Mouse (Mus musculus): ENCODE data around the gene Sec14l4. TPM values are rescaled to one million over a fixed set of nuclear protein-coding genes. Genes with fewer than 3 reads are reported as not detected.

The Sec14l4 gene
- polyA plus RNA-seq, 1 experiment from 2014 or later: not detected

- Histone ChIP-seq H3K4me2 (peak overlapping the region; percentile 78), H3K9ac (no peak overlapping the region), H3K4me1 (peaks cover 39% of the 10 kb centered on the region), H3K36me3 (peaks cover 16% of the 10 kb centered on the region), H3K4me3 (replicated peaks) (peak overlapping the region; percentile 65), H3K27ac (no peak overlapping the region), H3K9me3 (replicated peaks) (no peaks in the 10 kb centered on the region), H3K27me3 (no peaks in the 10 kb centered on the region)
- 84% methylated on average over 18 of the region's 18 CpGs for WGBS
- no peak for ATAC-seq (replicated peaks; ENCODE audit: low FRiP score)
Measured at GRCm38 (mm10) chr11:4093459-4094377, 62.5 kb downstream of the Sec14l4 start.

DNA sequence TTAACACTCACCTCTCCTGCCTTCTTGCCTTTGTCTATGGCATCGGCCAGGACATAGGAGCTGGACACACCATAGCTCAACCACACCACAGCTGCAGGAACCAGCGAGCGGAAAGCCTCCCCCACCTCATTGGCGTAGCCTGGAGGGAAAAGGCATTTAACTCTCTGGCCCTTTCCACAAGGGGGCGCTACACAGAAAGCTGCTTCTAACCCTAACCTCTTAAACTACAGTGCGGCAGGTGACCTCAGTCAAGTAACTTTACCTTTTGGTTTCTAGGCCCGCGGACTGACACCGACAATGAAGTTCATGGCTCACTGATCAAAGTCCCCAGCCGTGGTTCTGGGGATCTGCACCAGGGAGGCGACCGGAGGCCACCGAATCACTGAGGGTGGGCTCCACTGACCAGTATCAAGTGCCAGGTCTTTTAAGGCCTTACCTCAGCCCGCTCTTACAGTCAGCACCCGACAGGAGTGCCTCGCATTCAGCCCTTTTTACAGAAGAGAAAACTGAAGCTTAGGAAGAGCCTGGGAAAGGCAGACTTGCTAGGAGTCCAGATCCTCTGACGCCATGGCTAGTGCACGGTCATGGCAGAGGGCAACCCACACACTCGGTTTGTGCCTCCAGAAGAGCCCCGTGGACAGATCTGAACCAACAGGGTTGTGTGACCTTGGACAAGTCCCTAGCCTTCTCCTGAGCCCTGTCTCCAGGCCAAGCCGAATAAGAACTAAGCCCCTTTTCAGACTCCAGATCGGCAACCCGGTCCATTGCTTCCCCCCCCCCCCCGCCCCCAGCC is 63.3 kb downstream of the Sec14l4 start:
- H3K9ac ChIP-seq: peak overlapping the region; percentile 62
- H3K27me3 ChIP-seq: no peaks in the 10 kb centered on the region
- 0 out of 2 replicates have a peak, but pooled peaks have one; percentile 9 for ATAC-seq (replicated peaks; ENCODE audit: low FRiP score)
- H3K27ac ChIP-seq: peak overlapping the region; percentile 80
- peak overlapping the region; percentile 78 for H3K4me2 ChIP-seq
- no peaks in the 10 kb centered on the region for H3K9me3 ChIP-seq (replicated peaks)
- peak overlapping the region; percentile 65 for H3K4me3 ChIP-seq (replicated peaks)
- H3K4me1 ChIP-seq: peaks cover 39% of the 10 kb centered on the region
- 6% methylated on average over 23 of the region's 24 CpGs for WGBS
- H3K36me3 ChIP-seq: peaks cover 16% of the 10 kb centered on the region

DNA sequence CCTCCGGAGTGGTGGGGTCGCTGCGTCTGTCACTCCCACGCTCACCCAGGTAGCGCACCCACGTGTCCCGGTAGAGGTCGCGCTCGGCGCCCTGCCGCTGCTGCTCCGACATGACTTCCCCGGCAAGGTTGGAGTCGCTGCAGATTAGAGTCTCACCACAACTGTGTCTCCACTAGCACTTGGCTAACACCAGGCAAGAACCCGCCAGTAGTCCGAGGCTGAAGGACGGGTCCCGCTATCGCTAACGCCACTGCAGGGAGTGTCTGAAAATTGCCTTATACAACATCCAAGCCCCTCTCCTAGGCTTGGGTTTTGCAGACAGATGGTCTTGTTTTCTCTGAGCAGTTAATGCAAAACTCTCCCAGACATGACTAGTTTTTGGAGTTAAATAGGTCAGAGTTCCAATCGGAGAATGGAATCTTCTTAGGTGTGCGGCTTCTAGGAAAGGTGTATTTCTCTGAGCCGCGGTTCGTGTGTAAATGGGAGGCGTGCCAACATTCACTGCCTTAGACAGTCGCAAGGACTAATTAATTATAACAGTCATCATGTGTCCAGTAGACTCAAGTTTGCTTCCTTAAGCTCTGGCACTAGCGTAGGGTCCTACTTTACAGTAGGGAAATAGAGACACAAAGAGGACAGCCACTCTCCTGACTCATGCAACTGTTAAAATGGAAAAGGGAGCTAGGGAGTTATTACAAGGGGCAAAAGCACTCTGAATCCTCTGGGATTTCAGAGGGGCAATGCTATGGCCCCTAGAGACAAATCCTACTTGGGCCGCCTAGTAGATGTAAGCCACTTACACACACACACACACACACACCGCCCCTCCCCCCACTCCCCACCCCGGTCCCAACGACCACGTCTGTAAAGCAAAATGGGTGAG is 64.2 kb downstream of the Sec14l4 start, which contains the start of gene Mtfp1:
Gene Mtfp1 (minus strand): TSS at position 275 of the 883 bp plus-strand sequence.
- Histone ChIP-seq H3K27me3 (no peaks in the 10 kb centered on the region), H3K4me1 (peaks cover 39% of the 10 kb centered on the region), H3K9ac (peak within 1 kb of the TSS; percentile 62), H3K9me3 (replicated peaks) (no peaks in the 10 kb centered on the region), H3K4me3 (replicated peaks) (peak within 1 kb of the TSS; percentile 65), H3K36me3 (peaks cover 16% of the 10 kb centered on the region), H3K27ac (peak within 1 kb of the TSS; percentile 80), H3K4me2 (peak within 1 kb of the TSS; percentile 78)
- ATAC-seq (replicated peaks; ENCODE audit: low FRiP score): peak; percentile 19
- 6% methylated on average over 34 of the region's 34 CpGs for WGBS

- WGBS: 2% methylated on average over 45 of the region's 45 CpGs
- peak overlapping the region; percentile 78 for H3K4me2 ChIP-seq
- H3K9me3 ChIP-seq (replicated peaks): no peaks in the 10 kb centered on the region
- H3K4me3 ChIP-seq (replicated peaks): peak overlapping the region; percentile 65
- ATAC-seq (replicated peaks; ENCODE audit: low FRiP score): peak; percentile 96
- no peaks in the 10 kb centered on the region for H3K27me3 ChIP-seq
- H3K9ac ChIP-seq: peak overlapping the region; percentile 63
- H3K4me1 ChIP-seq: peaks cover 39% of the 10 kb centered on the region
- peak overlapping the region; percentile 80 for H3K27ac ChIP-seq
- H3K36me3 ChIP-seq: peaks cover 10% of the 10 kb centered on the region
Measured at GRCm38 (mm10) chr11:4096054-4096984, 65.1 kb downstream of the Sec14l4 start.

- H3K27ac ChIP-seq: peak overlapping the region; percentile 80
- peak overlapping the region; percentile 78 for H3K4me2 ChIP-seq
- ATAC-seq (replicated peaks; ENCODE audit: low FRiP score): peak; percentile 13; the same call in 1 of the 2 replicates
- no peaks in the 10 kb centered on the region for H3K9me3 ChIP-seq (replicated peaks)
- peak overlapping the region; percentile 65 for H3K4me3 ChIP-seq (replicated peaks)
- 0 out of 2 replicates have a peak, but pooled peaks cover 3% of the 10 kb centered on the region for H3K36me3 ChIP-seq
- H3K27me3 ChIP-seq: no peaks in the 10 kb centered on the region
- peak overlapping the region; percentile 63 for H3K9ac ChIP-seq
- 23% methylated on average over 10 of the region's 10 CpGs for WGBS
- peaks cover 39% of the 10 kb centered on the region for H3K4me1 ChIP-seq
Measured at GRCm38 (mm10) chr11:4097091-4097621, 65.9 kb downstream of the Sec14l4 start.

Other genes with a start within 250 kb of the Sec14l4 start
- 0.78 and 0.91 TPM in 2 replicates for gene Osbp2, start 167.6 kb upstream of the Sec14l4 start, polyA plus RNA-seq (2015; fragmentation: Nextera tagmentation; extraction: Ambion mirVana)
- gene 4921536K21Rik, start 136.4 kb upstream of the Sec14l4 start, polyA plus RNA-seq (2015; fragmentation: Nextera tagmentation; extraction: Ambion mirVana): 0.49 and 0.64 TPM in 2 replicates
- 13.0 and 13.4 TPM in 2 replicates for gene Dusp18, start 136.2 kb upstream of the Sec14l4 start, polyA plus RNA-seq (2015; fragmentation: Nextera tagmentation; extraction: Ambion mirVana)
- gene Slc35e4, start 116.8 kb upstream of the Sec14l4 start, polyA plus RNA-seq (2015; fragmentation: Nextera tagmentation; extraction: Ambion mirVana): 4.6 and 5.1 TPM in 2 replicates
- gene Tcn2, start 99.3 kb upstream of the Sec14l4 start, polyA plus RNA-seq (2015; fragmentation: Nextera tagmentation; extraction: Ambion mirVana): 92.9 and 102 TPM in 2 replicates
- 95.1 and 95.5 TPM in 2 replicates for gene Pes1, start 67.5 kb upstream of the Sec14l4 start, polyA plus RNA-seq (2015; fragmentation: Nextera tagmentation; extraction: Ambion mirVana)
- gene 4930556J24Rik, start 54.7 kb upstream of the Sec14l4 start, polyA plus RNA-seq (2015; fragmentation: Nextera tagmentation; extraction: Ambion mirVana): 0.44 TPM in 1 of 2 replicates, not detected in the other
- 5.3 and 6.7 TPM in 2 replicates for gene Gal3st1, start 47.8 kb upstream of the Sec14l4 start, polyA plus RNA-seq (2015; fragmentation: Nextera tagmentation; extraction: Ambion mirVana)
- not detected in 2 replicates for gene Sec14l3, start 33.4 kb downstream of the Sec14l4 start, polyA plus RNA-seq (2015; fragmentation: Nextera tagmentation; extraction: Ambion mirVana)
- 15.9 and 16.0 TPM in 2 replicates for gene Mtfp1, start 64.0 kb downstream of the Sec14l4 start, polyA plus RNA-seq (2015; fragmentation: Nextera tagmentation; extraction: Ambion mirVana)
- gene Sec14l2, start 92.0 kb downstream of the Sec14l4 start, polyA plus RNA-seq (2015; fragmentation: Nextera tagmentation; extraction: Ambion mirVana): 1.3 and 2.2 TPM in 2 replicates
- gene Rnf215, start 103.7 kb downstream of the Sec14l4 start, polyA plus RNA-seq (2015; fragmentation: Nextera tagmentation; extraction: Ambion mirVana): 27.4 and 28.2 TPM in 2 replicates
- gene Ccdc157, start 128.8 kb downstream of the Sec14l4 start, polyA plus RNA-seq (2015; fragmentation: Nextera tagmentation; extraction: Ambion mirVana): 7.2 and 9.0 TPM in 2 replicates
- gene Sf3a1, start 128.9 kb downstream of the Sec14l4 start, polyA plus RNA-seq (2015; fragmentation: Nextera tagmentation; extraction: Ambion mirVana): 57.8 and 61.7 TPM in 2 replicates
- 43.9 and 44.5 TPM in 2 replicates for gene Tbc1d10a, start 155.3 kb downstream of the Sec14l4 start, polyA plus RNA-seq (2015; fragmentation: Nextera tagmentation; extraction: Ambion mirVana)
- gene Castor1, start 186.8 kb downstream of the Sec14l4 start, polyA plus RNA-seq (2015; fragmentation: Nextera tagmentation; extraction: Ambion mirVana): 6.0 and 6.5 TPM in 2 replicates
- gene Osm, start 205.0 kb downstream of the Sec14l4 start, polyA plus RNA-seq (2015; fragmentation: Nextera tagmentation; extraction: Ambion mirVana): not detected in 2 replicates
- 0.08 and 0.22 TPM in 2 replicates for gene Lif, start 226.1 kb downstream of the Sec14l4 start, polyA plus RNA-seq (2015; fragmentation: Nextera tagmentation; extraction: Ambion mirVana)